Mouse (Mus musculus): ENCODE data around the gene Clic3. TPM values are rescaled to one million over a fixed set of nuclear protein-coding genes. Genes with fewer than 3 reads are reported as not detected.
"Not testable (repeated sequence)": the region's sequence is repeated elsewhere in the genome, so short reads cannot be mapped to it uniquely, and the experiment has no call there.

Gene Clic3
- total RNA-seq (2022) = 1 to 10 TPM in 2 of 4 experiments, not detected in 2; 1.2 to 1.6 TPM

GRCm38 (mm10) chr2:25456205-25456953 lies at the start of gene Clic3:
Gene Clic3, plus strand, starts transcription at chr2:25456838.
- DNase-seq (ENCODE audit: low spot score in 2 of 2) = no peak

- DNase-seq (ENCODE audit: low spot score in 2 of 2) = no peak
These were observed 47.7 kb upstream of the Clic3 start for GRCm38 (mm10) chr2:25408908-25409307.

GRCm38 (mm10) chr2:25413436-25413835 lies 43.2 kb upstream of the Clic3 start:
- DNase-seq (ENCODE audit: low spot score in 2 of 2) = not testable (repeated sequence)

DNA sequence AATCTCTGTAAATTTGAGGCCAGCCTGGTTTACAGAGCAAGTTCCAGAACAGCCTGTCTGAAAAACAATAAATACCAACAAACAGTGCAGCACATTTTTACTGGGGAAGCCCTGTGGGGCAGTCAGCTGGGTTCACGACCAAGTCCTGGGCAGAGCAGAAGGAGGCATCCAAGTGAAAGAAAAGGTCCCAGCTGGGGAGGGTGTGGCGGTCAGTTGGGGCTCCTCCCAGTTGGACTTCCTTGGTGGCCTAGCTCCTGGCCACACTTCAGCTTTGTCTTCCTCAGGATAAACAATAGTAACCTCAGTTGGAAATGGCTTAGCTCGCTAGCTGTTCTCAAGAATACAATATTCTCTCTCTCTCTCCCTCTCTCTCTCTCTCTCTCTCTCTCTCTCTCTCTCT lies 39.2 kb upstream of the Clic3 start:
- no peak for DNase-seq (ENCODE audit: low spot score in 2 of 2)

- no peak for DNase-seq (ENCODE audit: low spot score in 2 of 2)
These were observed 34.7 kb upstream of the Clic3 start for GRCm38 (mm10) chr2:25421896-25422295.

GRCm38 (mm10) chr2:25422587-25423410 lies 33.8 kb upstream of the Clic3 start, which contains the start of gene Fut7:
Gene Fut7, plus strand, starts transcription at chr2:25423267.
- DNase-seq (ENCODE audit: low spot score in 2 of 2) = no peak

- no peak for DNase-seq (ENCODE audit: low spot score in 2 of 2)
These were observed 33.0 kb upstream of the Clic3 start for GRCm38 (mm10) chr2:25423626-25424025.

DNA sequence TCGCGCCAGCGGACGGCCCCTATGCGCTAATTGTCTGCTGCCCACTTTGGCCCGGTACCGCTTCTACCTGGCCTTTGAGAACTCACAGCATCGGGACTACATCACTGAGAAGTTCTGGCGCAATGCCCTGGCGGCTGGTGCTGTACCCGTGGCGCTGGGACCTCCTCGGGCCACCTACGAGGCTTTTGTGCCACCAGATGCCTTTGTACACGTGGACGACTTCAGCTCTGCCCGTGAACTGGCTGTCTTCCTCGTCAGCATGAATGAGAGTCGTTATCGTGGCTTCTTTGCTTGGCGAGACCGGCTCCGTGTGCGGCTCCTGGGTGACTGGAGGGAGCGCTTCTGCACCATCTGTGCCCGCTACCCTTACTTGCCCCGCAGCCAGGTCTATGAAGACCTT lies 31.2 kb upstream of the Clic3 start:
- no peak for DNase-seq (ENCODE audit: low spot score in 2 of 2)

- DNase-seq (ENCODE audit: low spot score in 2 of 2) = no peak
These were observed 29.9 kb upstream of the Clic3 start for GRCm38 (mm10) chr2:25426721-25427191.

- DNase-seq (ENCODE audit: low spot score in 2 of 2) = no peak
These were observed 29.4 kb upstream of the Clic3 start for GRCm38 (mm10) chr2:25427256-25427655.

- peak; percentile 88 to 97 for DNase-seq (ENCODE audit: low spot score in 2 of 2)
These were observed 28.0 kb upstream of the Clic3 start, which contains the start of gene Abca2 for GRCm38 (mm10) chr2:25428442-25429236. Gene Abca2, plus strand, starts transcription at chr2:25428703.

DNA sequence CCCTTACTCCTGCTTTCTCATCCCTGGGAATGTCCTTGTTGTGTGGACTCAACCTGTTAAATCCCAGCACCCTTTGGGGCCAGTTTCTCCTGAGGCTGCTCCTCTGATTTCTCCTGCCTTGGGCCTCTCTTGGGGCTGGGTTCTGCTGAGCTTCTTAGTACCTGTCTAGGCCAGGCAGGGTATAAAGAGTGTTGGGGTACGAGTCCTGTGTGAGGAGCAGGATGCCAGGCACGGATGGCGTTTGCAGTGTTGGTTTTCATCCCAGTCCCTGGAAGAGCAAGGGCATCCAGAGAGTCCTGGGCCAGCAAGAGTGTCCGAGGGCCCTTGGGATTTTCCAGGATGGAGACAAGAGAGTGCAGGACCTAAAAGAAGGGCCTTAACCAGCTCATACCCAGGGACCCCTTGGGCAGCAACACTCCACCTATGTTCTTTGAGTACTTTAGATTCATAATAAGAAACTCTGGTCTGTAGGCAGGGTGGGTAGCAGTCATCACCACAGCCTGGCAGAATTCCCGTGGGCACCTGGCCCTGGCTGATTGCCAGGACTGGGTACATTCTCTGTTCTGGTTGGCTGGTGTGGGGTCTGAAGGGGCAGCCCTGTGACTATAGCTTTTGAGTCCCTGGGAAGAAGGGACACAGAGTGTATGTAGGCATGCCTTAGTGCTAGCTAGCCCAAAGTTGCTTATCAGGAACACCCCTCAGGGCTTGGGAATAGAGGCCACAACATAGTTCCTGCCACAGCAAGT lies 27.0 kb upstream of the Clic3 start:
- no peak for DNase-seq (ENCODE audit: low spot score in 2 of 2)

GRCm38 (mm10) chr2:25430395-25431233 lies 26.0 kb upstream of the Clic3 start:
- DNase-seq (ENCODE audit: low spot score in 2 of 2) = peak in 1 of 2 experiments; percentile 68

DNA sequence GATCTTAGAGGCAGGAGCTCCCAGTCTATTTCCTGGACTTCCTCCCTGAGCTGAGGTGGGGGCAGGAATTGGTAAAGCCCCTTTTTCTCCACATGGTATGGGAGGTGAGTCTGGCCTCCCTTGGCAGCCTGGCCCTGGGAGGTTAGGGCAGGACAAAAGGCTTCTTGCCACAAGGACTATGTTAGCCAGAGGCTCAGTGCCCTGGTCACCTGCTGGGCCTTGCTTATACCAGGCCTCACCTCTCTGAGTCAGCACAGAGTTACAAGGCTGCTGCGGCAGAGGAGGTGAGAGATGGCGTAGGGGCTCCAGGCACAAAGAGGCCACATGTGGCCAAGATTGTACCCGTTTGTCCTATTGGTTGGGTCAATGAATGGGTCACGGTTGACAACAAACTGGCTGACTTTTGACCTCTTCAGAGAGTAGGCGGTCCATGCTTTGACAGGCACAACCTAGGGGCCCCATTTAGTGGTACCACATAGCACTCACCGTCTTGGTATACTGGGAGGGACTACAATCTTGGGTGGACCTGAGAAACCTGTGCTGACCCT lies 25.3 kb upstream of the Clic3 start:
- no peak for DNase-seq (ENCODE audit: low spot score in 2 of 2)

- no peak for DNase-seq (ENCODE audit: low spot score in 2 of 2)
These were observed 24.1 kb upstream of the Clic3 start for GRCm38 (mm10) chr2:25432326-25433098.

GRCm38 (mm10) chr2:25433101-25433500 lies 23.5 kb upstream of the Clic3 start:
- DNase-seq (ENCODE audit: low spot score in 2 of 2) = no peak

- DNase-seq (ENCODE audit: low spot score in 2 of 2) = no peak
These were observed 22.3 kb upstream of the Clic3 start for GRCm38 (mm10) chr2:25434292-25434691.

DNA sequence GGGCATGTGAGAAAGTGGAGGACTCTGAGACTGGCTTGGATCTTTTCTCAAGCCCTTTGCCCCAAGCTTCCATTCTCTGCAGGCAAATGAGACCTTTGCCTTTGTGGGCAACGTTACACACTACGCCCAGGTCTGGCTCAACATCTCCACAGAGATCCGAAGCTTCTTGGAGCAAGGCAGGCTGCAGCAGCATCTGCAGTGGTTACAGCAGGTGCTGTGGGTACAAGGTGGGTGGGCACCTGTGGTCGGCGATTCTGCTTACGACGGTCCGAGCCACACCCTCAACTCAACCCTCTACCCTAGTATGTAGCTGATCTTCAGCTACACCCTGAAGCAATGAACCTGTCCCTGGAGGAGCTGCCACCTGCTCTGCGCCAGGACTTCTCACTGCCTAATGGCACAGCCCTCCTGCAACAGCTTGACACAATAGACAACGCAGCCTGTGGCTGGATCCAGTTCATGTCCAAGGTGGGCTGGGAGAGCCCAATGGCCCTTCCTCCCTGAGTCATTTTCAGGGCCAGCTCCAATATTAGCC lies 20.3 kb upstream of the Clic3 start:
- no peak for DNase-seq (ENCODE audit: low spot score in 2 of 2)
